Mouse (Mus musculus) forebrain, postnatal 0 days (tissue): ENCODE results near the gene Tbc1d5. TPM values are rescaled to one million over a fixed set of nuclear protein-coding genes. Genes with fewer than 3 reads are reported as not detected.
A peak's percentile ranks its signal among the peaks of the same experiment; 100 is the strongest.

Experiments used
- ATAC-seq: fragments of 200-750 bp; cut with Nextera tagmentation; 2 replicates; pipeline ENCODE4 v1.8.0; 2017; ENCODE audit warnings: mild to moderate bottlenecking, moderate library complexity
- DNase-seq: peaks from one replicate; pipeline ENCODE4 v3.0.0-alpha.2; 2015
- H3K27ac ChIP-seq: fragments of 300-500 bp; sonication (generic); 2 replicates; pipeline ENCODE4 v1.5.1; 2014; ENCODE audit warnings: low read depth, mild to moderate bottlenecking, antibody characterized with exemption, low read length, moderate library complexity, mixed read lengths
- H3K27me3 ChIP-seq: fragments of 300-500 bp; sonication (generic); 2 replicates; pipeline ENCODE4 v1.6.1; 2014; ENCODE audit warnings: mild to moderate bottlenecking, low read length, mixed read lengths; ENCODE audit not compliant: insufficient read depth
- H3K36me3 ChIP-seq: fragments of 300-500 bp; sonication (generic); 2 replicates; pipeline ENCODE4 v1.6.1; 2014; ENCODE audit warnings: mild to moderate bottlenecking, moderate library complexity; ENCODE audit not compliant: insufficient read depth
- H3K4me1 ChIP-seq: fragments of 300-500 bp; sonication (generic); 2 replicates; pipeline ENCODE4 v1.6.1; 2014; ENCODE audit warnings: antibody characterized with exemption; ENCODE audit not compliant: insufficient read depth
- H3K4me2 ChIP-seq: fragments of 300-500 bp; sonication (generic); 2 replicates; pipeline ENCODE4 v1.6.1; 2014; ENCODE audit warnings: low read depth, mild to moderate bottlenecking, moderate library complexity
- H3K4me3 ChIP-seq: fragments of 300-500 bp; sonication (generic); 2 replicates; pipeline ENCODE4 v1.5.1; 2014; ENCODE audit warnings: low read depth, low read length, mixed read lengths
- H3K9ac ChIP-seq: fragments of 300-500 bp; sonication (generic); 2 replicates; pipeline ENCODE4 v1.6.1; 2014; ENCODE audit warnings: mild to moderate bottlenecking
- H3K9me3 ChIP-seq: fragments of 300-500 bp; sonication (generic); 2 replicates; pipeline ENCODE4 v1.6.1; 2016; ENCODE audit warnings: low read length
- CTCF ChIP-seq: sonication (generic); IDR thresholded peaks from 2 replicates; pipeline ENCODE4 v1.5.1; 2016; ENCODE audit warnings: antibody characterized with exemption, control low read depth, low read depth
- WGBS: fragments of 180-500 bp; shearing (Covaris S2); extraction: QIAGEN DNeasy Blood & Tissue Kit; methylation state at CpG from one replicate; pipeline ENCODE4 v1.1.7; 2014; 5-methylcytosine and 5-hydroxymethylcytosine counted together
- polyA plus RNA-seq: library from polyadenylated mRNA; unstranded; fragments of >200 nt; fragmentation: Nextera tagmentation; extraction: Ambion mirVana; gene quantifications from 2 replicates; pipeline ENCODE4 v1.2.1, GENCODE M21; 2015
- total RNA-seq: library from RNA; depleted of rRNA; stranded (reverse); fragments of >200 nt; gene quantifications from 2 replicates; pipeline ENCODE4 v1.2.3, GENCODE M21; 2014

The Tbc1d5 gene
- total and polyA plus RNA-seq, 2 experiments from 2014 or later: 5.9 to 14.0 TPM

GRCm38 (mm10) chr17:51204643-51205042 lies 25.5 kb upstream of the Tbc1d5 start:
- H3K4me3 ChIP-seq: no peak overlapping the region
- DNase-seq: no peak
- H3K4me2 ChIP-seq: no peak overlapping the region
- 76% methylated on average over 2 of the region's 2 CpGs for WGBS
- H3K36me3 ChIP-seq: no peaks in the 10 kb centered on the region
- H3K9ac ChIP-seq: no peak overlapping the region
- H3K4me1 ChIP-seq: no peaks in the 10 kb centered on the region
- no peaks in the 10 kb centered on the region for H3K27me3 ChIP-seq
- no peaks in the 10 kb centered on the region for H3K9me3 ChIP-seq
- no peak overlapping the region for H3K27ac ChIP-seq
- no peak for TF ChIP-seq CTCF
- no peak for ATAC-seq

- no peak for DNase-seq
- H3K4me1 ChIP-seq: no peaks in the 10 kb centered on the region
- H3K27me3 ChIP-seq: no peaks in the 10 kb centered on the region
- no peak for ATAC-seq
- TF ChIP-seq CTCF: no peak
- H3K36me3 ChIP-seq: no peaks in the 10 kb centered on the region
- no peak overlapping the region for H3K4me3 ChIP-seq
- 53% methylated on average over 2 of the region's 2 CpGs for WGBS
- H3K27ac ChIP-seq: no peak overlapping the region
- H3K9me3 ChIP-seq: no peaks in the 10 kb centered on the region
- no peak overlapping the region for H3K9ac ChIP-seq
- no peak overlapping the region for H3K4me2 ChIP-seq
Observed at GRCm38 (mm10) chr17:51195561-51195960, 16.4 kb upstream of the Tbc1d5 start.

GRCm38 (mm10) chr17:51194787-51195186 lies 15.6 kb upstream of the Tbc1d5 start:
- Histone ChIP-seq H3K27me3 (no peaks in the 10 kb centered on the region), H3K4me3 (no peak overlapping the region), H3K4me1 (no peaks in the 10 kb centered on the region), H3K9me3 (no peaks in the 10 kb centered on the region), H3K4me2 (no peak overlapping the region), H3K27ac (no peak overlapping the region), H3K9ac (no peak overlapping the region), H3K36me3 (no peaks in the 10 kb centered on the region)
- DNase-seq: no peak
- ATAC-seq: no peak
- no peak for TF ChIP-seq CTCF
- 78% methylated on average over 2 of the region's 2 CpGs for whole genome bisulfite sequencing

GRCm38 (mm10) chr17:51191381-51191780 lies 12.2 kb upstream of the Tbc1d5 start:
- DNase-seq: no peak
- Histone ChIP-seq H3K4me1 (no peaks in the 10 kb centered on the region), H3K9ac (no peak overlapping the region), H3K4me2 (no peak overlapping the region), H3K27me3 (no peaks in the 10 kb centered on the region), H3K9me3 (no peaks in the 10 kb centered on the region), H3K36me3 (no peaks in the 10 kb centered on the region), H3K27ac (no peak overlapping the region), H3K4me3 (no peak overlapping the region)
- no peak for TF ChIP-seq CTCF
- WGBS: 89% methylated on average over 1 of the region's 1 CpGs
- ATAC-seq: no peak

- DNase-seq (peak; percentile 70), ATAC-seq (no peak)
- H3K9me3 ChIP-seq: no peaks in the 10 kb centered on the region
- H3K4me3 ChIP-seq: no peak overlapping the region
- H3K27me3 ChIP-seq: no peaks in the 10 kb centered on the region
- no peak overlapping the region for H3K27ac ChIP-seq
- H3K4me2 ChIP-seq: no peak overlapping the region
- WGBS: 72% methylated on average over 2 of the region's 2 CpGs
- TF ChIP-seq CTCF: peak; percentile 50
- H3K4me1 ChIP-seq: peaks cover 4% of the 10 kb centered on the region; the same call in 1 of the 2 replicates
- H3K9ac ChIP-seq: no peak overlapping the region
- H3K36me3 ChIP-seq: no peaks in the 10 kb centered on the region
Observed at GRCm38 (mm10) chr17:51182715-51183114, 3.6 kb upstream of the Tbc1d5 start.

- Histone ChIP-seq H3K9me3 (no peaks in the 10 kb centered on the region), H3K27me3 (no peaks in the 10 kb centered on the region), H3K27ac (peak overlapping the region; percentile 98), H3K4me2 (peak overlapping the region; percentile 68), H3K36me3 (no peaks in the 10 kb centered on the region), H3K4me1 (peaks cover 7% of the 10 kb centered on the region), H3K9ac (peak overlapping the region; percentile 92), H3K4me3 (peak overlapping the region; percentile 75)
- TF ChIP-seq CTCF: no peak
- DNase-seq (peak; percentile 75), ATAC-seq (peak; percentile 76)
- under 1% methylated on average over 52 of the region's 59 CpGs for WGBS
Observed at GRCm38 (mm10) chr17:51178491-51179194, 509 bp downstream of the Tbc1d5 start.

GRCm38 (mm10) chr17:51177923-51178322 lies 1.2 kb downstream of the Tbc1d5 start:
- Histone ChIP-seq H3K9ac (peak overlapping the region; percentile 92), H3K27ac (no peak overlapping the region; the same call in 1 of the 2 replicates), H3K36me3 (no peaks in the 10 kb centered on the region), H3K9me3 (no peaks in the 10 kb centered on the region), H3K4me2 (peak overlapping the region; percentile 68), H3K4me1 (peaks cover 7% of the 10 kb centered on the region), H3K4me3 (peak overlapping the region; percentile 75), H3K27me3 (no peaks in the 10 kb centered on the region)
- ATAC-seq (no peak), DNase-seq (no peak)
- TF ChIP-seq CTCF: no peak
- WGBS: 50% methylated on average over 6 of the region's 6 CpGs
